Mouse (Mus musculus) kidney, postnatal 36 days (tissue): ENCODE data around the gene Shc3.

ENCODE experiments used
- DNase-seq, 2 experiments: peaks; one replicate each; pipeline ENCODE4 v3.0.0; 2021 to 2022; ENCODE audit warnings: mixed read lengths in 2 of 2

Shc3 gene

DNA sequence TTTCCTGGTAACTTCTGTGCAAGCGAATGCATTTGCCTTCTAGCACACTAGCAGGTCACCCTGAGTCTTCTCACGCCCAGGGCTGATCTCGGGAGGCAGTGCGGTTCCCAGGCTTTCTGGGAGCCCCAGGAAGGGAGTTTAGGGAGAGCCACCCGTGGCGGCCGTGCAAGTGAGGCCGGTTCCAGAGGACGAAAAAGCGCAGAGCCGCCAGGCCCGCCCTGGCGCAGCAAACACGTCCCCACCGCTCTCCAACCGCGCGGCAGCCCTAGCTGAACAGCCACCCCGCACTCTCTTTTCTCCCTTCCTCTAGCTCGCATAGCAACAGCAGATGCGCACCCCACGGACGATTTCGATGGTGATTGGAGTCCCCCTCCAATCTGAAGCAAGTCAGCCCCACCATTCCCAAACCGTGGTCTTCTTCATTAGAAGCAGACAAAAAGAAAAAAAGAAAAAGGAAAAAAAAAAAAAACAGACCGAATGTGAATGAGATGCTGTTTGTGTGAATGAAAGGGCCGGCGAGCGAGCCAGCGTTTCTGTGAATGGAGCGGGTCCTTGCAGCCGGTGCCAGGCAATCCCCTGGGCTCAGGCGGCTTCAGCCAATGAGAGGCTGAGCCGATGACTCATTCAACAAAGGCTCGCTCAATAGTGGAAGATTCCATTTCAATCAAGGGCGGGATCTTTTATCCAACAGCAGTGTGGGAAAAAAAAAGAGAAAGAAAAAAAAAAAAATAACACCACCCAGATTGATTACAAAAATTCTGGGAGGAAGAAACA lies at the start of gene Shc3:
Gene Shc3 (minus strand): TSS at position 509 of the 774 bp plus-strand sequence.
- peak; percentile 51 to 58 for DNase-seq

DNA sequence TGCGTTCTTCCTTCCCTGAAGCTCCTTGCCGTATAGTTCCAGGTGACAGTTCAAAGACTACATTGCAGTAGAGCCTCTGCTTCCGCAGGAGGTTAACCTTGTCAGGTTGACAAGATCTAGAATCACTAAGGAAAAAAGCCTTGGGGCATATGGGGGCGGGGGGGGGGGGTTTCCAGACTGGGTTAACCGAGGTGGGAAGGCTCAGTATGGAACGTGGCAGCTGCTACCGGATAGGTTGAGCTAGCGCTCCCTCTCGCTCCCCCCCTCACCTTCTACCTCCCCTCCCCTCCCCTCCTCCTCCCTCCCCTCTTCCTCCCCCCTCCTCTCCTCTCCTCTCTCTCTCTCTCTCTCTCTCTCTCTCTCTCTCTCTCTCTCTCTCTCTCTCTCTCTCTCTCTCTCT lies 49.4 kb upstream of the Shc3 start:
- no peak for DNase-seq

- peak; percentile 24 to 79 for DNase-seq
These were observed 48.6 kb upstream of the Shc3 start for GRCm38 (mm10) chr13:51617861-51618260.

- DNase-seq: no peak
These were observed 48.1 kb upstream of the Shc3 start for GRCm38 (mm10) chr13:51617306-51617705.

DNA sequence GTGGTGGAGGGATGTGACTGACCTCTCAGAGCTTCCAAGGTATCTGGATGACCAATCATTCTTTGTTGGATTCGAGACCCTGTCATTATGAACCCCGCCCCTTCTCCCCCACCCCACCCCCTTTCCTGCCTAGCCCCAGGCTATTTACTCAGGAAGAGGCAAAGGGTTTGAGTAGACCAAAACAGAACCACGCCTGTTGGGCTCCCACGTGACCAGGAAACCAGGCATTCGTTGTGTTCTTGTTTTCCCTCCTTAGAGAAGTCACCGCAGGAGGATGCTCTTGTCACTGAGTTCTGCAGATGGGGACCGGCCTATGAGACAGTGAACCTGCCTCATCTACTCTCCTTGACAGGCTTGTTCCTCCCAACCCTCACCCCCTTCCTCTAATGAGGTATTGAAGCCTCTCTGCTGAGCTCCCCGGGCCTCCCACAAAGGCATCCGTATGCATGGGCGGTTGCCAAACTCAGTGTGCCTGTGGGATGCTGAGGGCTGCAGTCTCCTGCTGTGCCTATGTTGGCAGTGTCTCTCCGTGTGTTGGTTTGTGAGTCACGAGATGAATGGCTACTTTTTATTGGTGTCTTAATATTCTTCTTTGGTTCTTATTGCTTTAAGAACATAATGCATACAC lies 47.3 kb upstream of the Shc3 start:
- DNase-seq: peak in 1 of 2 experiments; percentile 19

- DNase-seq: no peak
These were observed 46.6 kb upstream of the Shc3 start for GRCm38 (mm10) chr13:51615815-51616214.

DNA sequence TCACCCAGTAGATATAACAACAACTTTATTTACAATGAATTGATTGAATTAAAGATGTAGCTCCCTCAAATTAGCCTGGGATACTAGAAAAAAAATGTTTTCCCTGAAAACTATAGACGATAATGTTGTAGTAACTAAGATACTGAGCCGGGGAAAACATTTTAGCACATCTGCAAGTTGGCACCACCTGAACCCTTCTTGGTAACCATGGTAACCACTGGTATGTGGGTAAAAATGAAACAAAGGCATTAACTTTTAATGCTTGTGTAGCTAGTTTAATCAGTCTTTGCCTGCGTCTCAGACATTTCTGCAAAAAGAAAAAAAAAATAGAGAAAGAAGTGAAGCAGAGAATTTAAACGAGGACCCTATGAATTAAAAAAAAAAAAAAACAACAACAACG lies 42.3 kb upstream of the Shc3 start:
- DNase-seq: no peak

DNA sequence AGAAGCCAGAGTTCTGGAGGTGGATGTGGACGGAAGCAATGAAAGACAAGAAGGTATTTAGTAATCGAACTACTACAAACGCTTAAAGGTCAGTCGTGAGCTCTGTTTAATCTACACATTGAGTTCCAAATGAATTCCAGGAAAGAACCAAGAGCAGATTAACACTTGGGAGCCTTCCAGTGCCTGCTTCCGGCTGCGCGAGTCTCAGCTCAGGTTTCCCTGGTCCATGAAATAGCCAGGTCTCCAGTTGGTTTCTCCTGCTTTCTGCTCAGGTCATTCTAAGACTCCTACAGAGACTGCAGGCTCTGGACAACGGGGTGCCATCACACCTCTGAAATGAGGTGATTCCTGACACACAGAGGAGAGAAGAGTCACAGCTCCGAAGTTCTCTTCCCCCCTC lies 41.8 kb upstream of the Shc3 start:
- DNase-seq: no peak

GRCm38 (mm10) chr13:51609231-51609630 lies 40.0 kb upstream of the Shc3 start:
- DNase-seq: no peak

DNA sequence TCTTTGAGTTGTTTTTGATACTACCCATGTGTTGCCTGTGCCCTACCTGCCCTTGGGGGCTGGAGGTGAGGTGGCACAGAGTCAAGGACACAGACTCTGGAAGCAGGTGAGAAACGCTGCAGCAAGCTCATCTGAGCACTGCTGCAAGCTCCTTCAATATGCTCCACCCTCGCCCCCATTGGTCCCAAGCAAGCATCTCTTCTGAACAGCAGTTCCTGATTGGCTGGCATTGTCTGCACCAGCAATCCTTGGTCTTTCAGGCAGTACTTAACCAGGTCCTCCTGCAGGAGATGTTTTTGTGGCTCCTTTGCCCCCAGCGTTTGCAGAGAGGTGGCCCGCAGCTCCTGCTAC lies 34.6 kb upstream of the Shc3 start:
- DNase-seq: no peak

DNA sequence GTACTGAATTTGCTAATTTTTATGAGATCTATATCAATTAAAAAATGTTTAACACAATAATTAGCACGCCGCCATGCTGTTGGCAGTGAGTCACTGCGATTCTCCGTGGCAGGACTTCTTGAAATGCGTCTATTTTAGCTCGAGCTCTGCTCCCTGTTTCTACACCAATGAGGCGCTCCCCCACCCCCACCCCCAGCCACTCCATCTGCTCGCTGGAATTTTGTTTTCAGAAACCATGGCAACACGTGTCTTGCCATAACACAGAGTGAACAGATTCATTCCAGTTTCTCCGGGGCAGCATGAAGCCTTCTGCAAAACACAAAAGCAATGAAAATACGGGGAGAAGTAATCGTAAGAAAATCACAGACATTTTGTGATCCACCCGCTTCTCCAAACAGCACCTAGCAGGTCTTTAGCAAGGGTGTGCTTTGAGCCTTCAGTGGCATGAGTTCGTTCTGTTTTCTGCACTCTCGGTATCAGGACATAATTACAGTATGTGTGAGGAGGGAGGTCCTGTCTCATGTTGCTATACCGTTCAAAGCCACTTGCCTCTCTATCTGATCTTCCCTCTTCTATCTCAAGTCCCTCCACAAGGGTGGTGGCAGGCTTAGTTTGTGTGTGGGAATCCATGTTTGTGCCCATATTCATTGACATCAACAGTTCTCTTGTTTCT lies 34.1 kb upstream of the Shc3 start:
- DNase-seq: peak in 1 of 2 experiments; percentile 10

DNA sequence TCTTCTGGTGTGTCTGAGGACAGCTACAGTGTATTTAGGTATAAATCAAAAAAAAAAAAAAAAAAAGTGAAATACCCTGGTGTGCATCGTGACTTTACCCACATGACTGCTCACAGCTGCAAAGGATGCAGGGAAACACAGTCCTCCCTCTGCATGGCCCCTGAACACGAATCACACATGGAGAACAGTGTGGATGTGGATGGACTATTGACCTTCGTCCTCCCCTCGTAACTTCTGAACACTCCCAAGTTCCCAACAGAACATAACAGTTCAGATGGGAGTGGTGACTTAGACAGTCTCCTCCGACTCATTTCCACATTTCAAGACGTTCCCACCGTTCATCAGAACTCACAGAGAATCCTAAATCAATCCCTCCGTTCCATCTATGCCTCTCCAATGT lies 33.5 kb upstream of the Shc3 start:
- peak; percentile 6 to 8 for DNase-seq

DNA sequence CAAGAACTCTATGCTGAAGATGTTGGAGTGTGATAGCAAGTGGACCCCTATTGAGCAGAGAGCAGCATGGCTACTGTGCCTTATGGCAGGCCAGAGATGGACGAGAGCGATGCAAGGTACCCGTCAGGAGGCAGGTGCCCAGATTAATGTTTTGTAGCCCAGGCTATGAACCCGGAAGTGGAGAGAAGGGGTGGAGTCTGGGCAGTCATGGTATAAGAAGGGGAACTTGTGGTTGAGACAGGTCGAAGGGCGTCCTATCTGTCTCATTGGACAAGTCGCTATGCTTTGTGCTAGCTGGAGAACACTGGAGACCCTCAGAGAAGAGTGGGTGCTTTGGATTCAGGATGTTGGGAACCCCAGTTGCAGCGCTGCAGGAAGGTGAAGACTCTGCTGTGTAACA lies 30.9 kb upstream of the Shc3 start:
- DNase-seq: no peak

- DNase-seq: no peak
These were observed 28.8 kb upstream of the Shc3 start for GRCm38 (mm10) chr13:51598063-51598462.

GRCm38 (mm10) chr13:51595404-51595803 lies 26.2 kb upstream of the Shc3 start:
- no peak for DNase-seq

- DNase-seq: no peak
These were observed 25.6 kb upstream of the Shc3 start for GRCm38 (mm10) chr13:51594656-51595311.

- no peak for DNase-seq
These were observed 18.8 kb upstream of the Shc3 start for GRCm38 (mm10) chr13:51588005-51588404.

GRCm38 (mm10) chr13:51582204-51582603 lies 13.0 kb upstream of the Shc3 start:
- DNase-seq: no peak

DNA sequence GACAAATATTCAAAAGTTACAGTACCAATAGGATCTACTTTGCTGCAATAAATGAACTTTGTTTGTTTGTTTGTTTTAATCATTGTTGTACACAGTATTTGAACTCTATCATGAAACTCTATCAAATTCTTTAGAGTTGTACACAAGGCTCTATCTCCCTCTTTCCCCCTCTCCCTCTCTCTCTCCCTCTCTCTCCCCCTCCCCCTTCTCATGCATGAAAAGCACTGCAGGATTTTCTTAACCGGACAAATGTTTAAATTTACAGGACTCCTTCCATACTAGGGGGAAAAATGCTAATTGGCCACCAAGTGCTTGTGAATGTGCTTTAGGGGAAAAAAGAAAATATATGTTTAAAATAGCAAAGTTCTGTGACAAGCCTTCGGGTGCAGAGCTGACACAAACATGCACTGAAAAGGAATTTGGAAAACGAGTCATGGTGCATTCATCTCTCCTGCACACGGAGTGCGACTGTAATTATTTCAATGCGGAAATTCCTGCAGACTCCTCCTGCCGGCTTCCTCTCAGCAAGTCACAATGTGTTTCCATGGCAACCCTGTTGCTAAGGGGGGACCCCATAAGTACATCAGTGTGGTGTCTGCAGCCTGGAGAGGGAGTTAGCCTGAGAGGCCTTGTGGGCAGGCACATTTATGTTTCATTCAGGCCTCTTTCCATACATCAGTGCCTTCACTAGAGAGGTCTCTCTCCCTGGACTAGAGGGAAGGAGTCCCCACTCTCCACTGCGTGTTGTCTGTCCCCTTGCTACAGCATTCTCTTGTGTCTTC lies 11.2 kb upstream of the Shc3 start:
- DNase-seq: no peak

GRCm38 (mm10) chr13:51573849-51574248 lies 4.6 kb upstream of the Shc3 start:
- no peak for DNase-seq

GRCm38 (mm10) chr13:51570111-51570510 lies 892 bp upstream of the Shc3 start:
- no peak for DNase-seq

- DNase-seq: no peak
These were observed 458 bp upstream of the Shc3 start for GRCm38 (mm10) chr13:51569685-51570068.

- DNase-seq: no peak
These were observed 718 bp downstream of the Shc3 start for GRCm38 (mm10) chr13:51568501-51568901.
